Mouse (Mus musculus) frontal cortex, postnatal 14 days (tissue): Measurements from ENCODE around the gene Mrgprb5.
"Not testable (repeated sequence)": the region's sequence is repeated elsewhere in the genome, so short reads cannot be mapped to it uniquely, and the experiment has no call there.

Source experiments
- DNase-seq, 2 experiments: peaks; one replicate each; pipeline ENCODE4 v3.0.0; 2022; ENCODE audit warnings: low spot score in 2 of 2

Gene Mrgprb5

DNA sequence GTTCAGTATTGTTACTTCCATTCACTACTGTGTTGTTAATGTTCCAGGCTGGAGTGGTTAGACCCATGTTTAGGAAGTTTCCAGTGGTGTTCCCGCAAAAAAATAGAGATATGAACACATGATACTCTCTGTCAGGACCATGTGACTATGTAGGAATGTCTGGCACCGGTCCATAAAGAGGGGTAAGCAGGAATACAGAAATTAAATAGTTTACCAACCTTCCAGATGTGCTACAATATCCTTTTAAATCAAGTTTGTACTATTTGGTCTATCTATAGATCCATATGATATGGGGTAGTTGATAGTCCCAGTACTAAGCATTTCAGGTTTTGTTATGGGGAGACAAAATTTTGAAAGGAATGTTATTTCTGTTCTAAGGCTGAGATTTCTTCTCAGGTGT lies at the start of gene Mrgprb5:
Gene Mrgprb5 (minus strand): TSS at position 101 of the 400 bp plus-strand sequence.
- DNase-seq = no peak

DNA sequence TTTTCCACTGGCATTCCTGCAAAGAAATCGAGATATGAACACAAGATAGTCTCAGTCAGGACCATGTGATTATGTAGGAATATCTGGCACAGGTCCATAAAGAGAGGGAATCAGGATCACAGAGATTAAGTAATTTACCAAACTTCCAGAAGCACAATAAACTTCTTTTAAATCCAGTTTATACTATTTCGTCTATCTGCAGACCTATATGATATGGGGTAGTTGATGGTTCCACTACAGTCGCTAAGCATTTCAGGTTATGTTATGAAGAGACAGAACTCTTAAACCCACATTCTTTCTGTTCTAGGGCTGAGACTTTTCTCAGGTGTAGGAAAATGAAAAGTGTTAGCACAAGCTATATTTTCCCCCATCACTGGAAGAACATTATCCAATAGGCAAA lies 30.4 kb upstream of the Mrgprb5 start, which contains the start of gene Mrgprb4:
Gene Mrgprb4 (minus strand): TSS at position 101 of the 400 bp plus-strand sequence.
- no peak for DNase-seq

DNA sequence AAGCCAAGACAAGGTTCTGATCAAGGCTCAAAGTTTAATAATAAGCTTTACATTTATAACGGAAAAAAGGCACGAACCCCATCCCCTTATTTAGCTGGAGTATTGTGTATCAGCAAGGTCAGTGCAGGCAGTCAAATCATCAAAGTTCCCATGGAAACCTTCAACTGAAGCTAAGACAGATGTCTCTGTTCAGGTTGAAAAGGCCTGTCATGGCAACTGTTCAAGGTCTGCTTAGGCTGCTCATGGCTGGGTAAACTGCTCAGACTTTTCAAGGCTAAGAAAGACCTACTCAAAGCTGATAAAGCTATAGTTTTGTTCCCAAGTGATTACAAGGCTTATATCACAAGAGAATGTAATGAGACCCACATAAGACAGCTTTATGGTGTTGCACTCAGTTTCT lies 1.3 kb downstream of the Mrgprb5 start:
- no peak for DNase-seq

DNA sequence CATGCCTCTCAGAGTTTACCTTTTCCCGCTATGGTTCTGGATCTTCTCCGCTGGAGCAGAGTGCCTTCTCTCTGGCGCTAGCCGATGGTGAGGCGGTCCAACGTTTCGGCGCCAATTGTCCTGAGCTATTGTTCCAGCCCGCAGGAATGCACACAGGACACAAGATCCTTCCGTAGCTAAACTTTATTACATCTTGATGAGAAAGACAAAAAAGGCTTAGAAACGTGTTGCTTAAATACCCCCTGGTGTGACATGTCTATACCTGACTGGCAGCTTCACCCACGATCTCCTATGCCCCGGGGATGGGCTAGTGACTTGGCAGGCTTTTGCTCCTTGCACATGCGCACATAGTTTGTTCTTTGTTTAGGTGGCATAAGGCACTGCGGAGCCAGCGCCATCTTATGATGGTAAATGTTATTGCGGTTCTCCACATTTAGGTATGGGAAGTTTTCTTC lies 30.5 kb downstream of the Mrgprb5 start:
- peak in 1 of 2 experiments; percentile 2 for DNase-seq

DNA sequence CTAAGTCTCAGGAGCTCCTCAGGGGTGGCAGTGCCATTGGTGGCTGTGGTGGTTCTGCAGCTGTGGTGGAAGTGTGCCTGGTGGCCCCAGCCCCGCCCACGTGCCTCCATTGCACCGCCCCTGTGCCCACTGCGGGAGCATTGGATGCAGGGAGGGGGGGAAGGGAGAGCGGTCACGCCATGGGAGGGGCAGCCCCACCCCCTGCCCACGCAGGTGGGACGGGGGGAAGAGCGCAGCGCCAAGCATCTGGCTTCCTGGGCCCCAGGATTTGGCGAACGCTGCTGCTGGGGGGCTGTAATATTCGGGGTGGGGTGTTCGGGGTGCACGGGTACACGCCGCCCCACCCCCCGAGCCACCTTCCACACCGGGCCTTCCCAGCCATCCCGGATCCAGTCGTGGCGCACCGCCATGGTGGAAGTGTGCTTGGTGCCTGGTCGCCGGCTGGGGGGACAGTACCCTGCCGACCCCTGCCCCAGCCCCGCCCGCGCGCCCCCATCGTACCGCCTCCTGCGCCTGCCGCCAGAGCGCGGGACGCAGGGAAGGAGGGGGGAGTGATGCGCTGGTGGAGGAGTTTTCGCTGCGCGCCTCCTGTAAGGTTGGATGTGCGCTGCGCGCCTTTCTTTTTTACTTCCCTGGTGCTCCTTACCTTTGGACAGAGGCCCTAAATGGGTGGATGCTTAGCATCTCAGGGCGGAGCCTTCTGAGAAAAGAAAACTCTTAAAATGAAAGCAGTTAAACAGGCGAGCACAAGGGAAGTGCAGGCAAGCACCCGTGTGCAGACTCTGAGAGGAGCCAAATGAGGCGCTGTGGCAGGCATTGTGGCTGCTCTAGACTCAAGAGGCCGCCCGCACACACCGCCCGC lies 31.4 kb downstream of the Mrgprb5 start:
- DNase-seq = no peak

DNA sequence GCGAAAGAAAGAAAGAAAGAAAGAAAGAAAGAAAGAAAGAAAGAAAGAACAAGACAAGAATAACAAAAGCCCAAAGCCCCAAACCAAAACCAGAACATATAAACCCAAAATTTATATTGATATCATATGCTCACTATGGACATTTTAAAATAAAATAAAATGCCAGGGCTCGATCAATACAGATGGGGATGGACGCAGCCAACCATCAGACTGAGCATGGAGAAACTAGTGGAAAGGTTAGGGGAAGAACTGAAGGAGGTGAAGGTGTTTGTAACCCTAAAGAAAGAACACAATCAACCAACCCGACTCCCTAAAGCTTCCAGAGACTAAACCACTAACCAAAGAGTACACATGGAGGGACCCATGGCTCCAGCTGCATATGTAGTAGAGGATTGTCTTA lies 36.1 kb downstream of the Mrgprb5 start:
- DNase-seq = no peak

DNA sequence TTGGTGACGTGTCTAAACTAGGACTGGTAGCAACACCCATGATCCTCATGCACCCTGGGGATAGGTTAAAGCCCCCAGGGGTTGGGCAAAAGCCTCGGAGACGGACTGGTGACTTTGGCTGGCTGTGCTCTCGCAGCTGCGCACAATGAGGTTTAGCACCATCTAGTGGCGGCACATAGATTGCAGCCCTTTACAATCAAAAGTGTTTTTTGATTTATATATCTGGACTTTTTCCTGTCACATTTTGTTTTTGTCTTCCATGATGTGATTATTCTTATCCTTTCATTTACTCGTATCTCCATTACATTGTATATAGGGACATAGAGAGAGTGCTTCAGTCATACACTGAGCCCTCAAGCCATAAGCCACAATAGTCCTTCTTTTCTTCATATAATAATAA lies 36.6 kb downstream of the Mrgprb5 start:
- not testable (repeated sequence) for DNase-seq

GRCm38 (mm10) chr7:48131820-48132219 lies 37.0 kb downstream of the Mrgprb5 start:
- DNase-seq = not testable (repeated sequence)

GRCm38 (mm10) chr7:48123806-48124205 lies 45.0 kb downstream of the Mrgprb5 start:
- no peak for DNase-seq
